Mouse (Mus musculus) megakaryocyte, embryonic 14.5 days (primary cell): ENCODE measurements around the gene Gm21721. TPM values are rescaled to one million over a fixed set of nuclear protein-coding genes. Genes with fewer than 3 reads are reported as not detected.
"Not testable (repeated sequence)": the region's sequence is repeated elsewhere in the genome, so short reads cannot be mapped to it uniquely, and the experiment has no call there.

Source experiments
- H3K27me3 ChIP-seq: replicated peaks from 2 replicates; pipeline ENCODE3; 2012; ENCODE audit warnings: inconsistent platforms
- H3K36me3 ChIP-seq: replicated peaks from 2 replicates; pipeline ENCODE3; 2012; ENCODE audit warnings: low read length, inconsistent platforms, mixed read lengths
- H3K4me1 ChIP-seq: 2 replicates; pipeline ENCODE4 v1.6.1; 2012; ENCODE audit warnings: inconsistent platforms
- H3K4me3 ChIP-seq: replicated peaks from 2 replicates; pipeline ENCODE3; 2012; ENCODE audit warnings: moderate library complexity, mild to moderate bottlenecking, inconsistent platforms
- H3K9me3 ChIP-seq: 2 replicates; pipeline ENCODE4 v1.6.1; 2012; ENCODE audit warnings: inconsistent platforms
- polyA plus RNA-seq: library from polyadenylated mRNA; stranded (reverse); fragments of >175 nt; gene quantifications from 2 replicates; pipeline ENCODE4 v1.2.3, GENCODE M21; 2012; ENCODE audit warnings: low replicate concordance; ENCODE audit not compliant: insufficient read depth

Gm21721 gene
- polyA plus RNA-seq: not detected in 2 replicates

DNA sequence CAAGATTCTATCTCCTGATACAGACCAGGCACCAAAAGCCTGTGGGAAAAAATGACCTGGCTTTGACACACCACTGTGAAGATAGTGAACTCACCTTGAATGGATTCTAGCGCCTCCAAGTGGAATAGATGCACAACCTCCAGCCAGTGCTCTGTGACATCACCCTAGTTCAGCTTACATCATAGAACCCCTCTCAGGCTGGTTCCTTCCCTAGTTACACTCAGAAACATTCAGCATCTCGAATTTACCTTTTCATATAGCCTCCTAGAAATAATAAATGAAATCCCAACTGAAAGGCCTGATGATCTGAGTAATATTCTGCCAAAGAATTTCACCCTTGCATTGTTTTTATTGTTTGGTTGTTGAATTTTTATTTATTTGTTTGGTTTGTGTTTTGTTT lies at the start of gene Gm21721:
TSS of gene Gm21721 (minus strand) at position 101 of the 400 bp plus-strand sequence.
- H3K36me3 ChIP-seq, H3K9me3 ChIP-seq, H3K27me3 ChIP-seq, H3K4me1 ChIP-seq, H3K4me3 ChIP-seq: not testable (repeated sequence)

Other genes starting within 250 kb of the Gm21721 start
- not detected in 2 replicates for gene Gm21292, start 68.3 kb downstream of the Gm21721 start, polyA plus RNA-seq
- not detected in 2 replicates for gene Gm21812, start 145.0 kb upstream of the Gm21721 start, polyA plus RNA-seq
- gene Gm21874, start 214.0 kb upstream of the Gm21721 start, polyA plus RNA-seq: not detected in 2 replicates